Mouse (Mus musculus): Measurements from ENCODE around the gene Olfr281. TPM values are rescaled to one million over a fixed set of nuclear protein-coding genes. Genes with fewer than 3 reads are reported as not detected.
A peak's percentile ranks its signal among the peaks of the same experiment; 100 is the strongest.
"Not testable (repeated sequence)": the region's sequence is repeated elsewhere in the genome, so short reads cannot be mapped to it uniquely, and the experiment has no call there.

Gene Olfr281
- polyA plus RNA-seq (2012; ENCODE audit: insufficient read depth, insufficient read length, missing spikeins) = not detected in 2 replicates

DNA sequence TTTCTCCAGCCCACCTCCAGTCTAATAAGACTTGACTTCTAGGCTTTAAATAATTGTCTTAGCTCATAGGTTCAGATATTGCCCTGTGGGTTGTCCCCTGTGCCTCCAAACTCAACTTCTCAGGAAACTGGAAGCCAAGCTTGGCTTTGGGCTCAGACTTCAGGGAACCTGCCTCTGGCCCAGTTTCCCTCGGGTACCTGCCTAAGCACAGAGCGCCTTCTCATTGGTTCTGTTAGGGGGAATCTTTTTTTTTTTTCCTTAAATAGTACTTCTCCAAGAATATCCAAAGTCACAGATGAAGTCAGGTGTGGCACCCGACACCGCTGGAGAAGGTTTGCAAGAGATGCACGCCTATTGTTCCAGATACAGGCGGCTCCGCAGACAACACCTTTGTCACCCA, at the start of gene Olfr281:
Olfr281 (plus strand) TSS at position 301 of the 400 bp plus-strand sequence.
- TF ChIP-seq CTCF (IDR thresholded peaks at IDR 0.05; ENCODE audit: low read depth, low read length) (no peak), POLR2A (IDR thresholded peaks at IDR 0.05; ENCODE audit: borderline replicate concordance, low read depth, low read length) (no peak)
- H3K4me3 ChIP-seq (ENCODE audit: insufficient read depth, low read length) = no peak within 1 kb of the TSS
- H3K27ac ChIP-seq (ENCODE audit: insufficient read depth, low read depth, low read length) = no peak within 1 kb of the TSS
- no peaks in the 10 kb centered on the region for H3K4me1 ChIP-seq (ENCODE audit: control insufficient read depth, insufficient read depth, low read length)

DNA sequence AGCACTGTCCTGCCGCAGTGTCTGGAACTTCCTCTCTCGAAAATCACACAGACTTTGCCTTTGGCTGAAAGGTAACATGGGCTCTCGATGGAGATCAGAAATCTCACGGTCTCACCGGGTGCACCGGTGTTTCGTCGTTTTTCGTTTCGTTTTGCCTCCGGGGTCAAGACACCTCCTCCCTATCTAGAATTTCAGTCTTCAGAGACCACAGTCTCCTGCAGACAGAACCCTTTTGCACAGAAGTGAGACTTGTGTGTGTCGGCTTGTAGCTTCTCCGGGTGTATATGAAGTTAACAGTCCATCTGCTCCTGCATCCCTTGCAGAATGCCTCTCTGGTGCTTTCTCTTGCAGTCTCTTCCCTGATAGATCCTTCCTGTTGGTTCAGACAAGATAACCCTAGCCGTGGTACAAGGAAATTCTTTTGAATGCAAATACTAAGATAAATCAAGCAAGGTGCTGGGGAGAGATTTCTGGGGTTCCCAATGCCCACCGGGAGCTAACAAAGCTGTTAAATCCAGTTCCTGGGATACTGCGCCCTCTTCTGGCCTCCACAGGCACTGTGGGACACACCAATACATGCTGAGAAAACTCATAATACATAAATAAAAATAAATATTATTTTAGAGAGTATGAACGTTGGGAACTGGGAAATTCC, 43.9 kb upstream of the Olfr281 start:
- TF ChIP-seq CTCF (IDR thresholded peaks at IDR 0.05; ENCODE audit: low read depth, low read length) = peak; percentile 38; the same call in 1 of the 2 replicates
- TF ChIP-seq POLR2A (IDR thresholded peaks at IDR 0.05; ENCODE audit: borderline replicate concordance, low read depth, low read length) = no peak
- no peaks in the 10 kb centered on the region for H3K4me1 ChIP-seq (ENCODE audit: control insufficient read depth, insufficient read depth, low read length)
- no peak overlapping the region for H3K27ac ChIP-seq (ENCODE audit: insufficient read depth, low read depth, low read length)
- no peak overlapping the region for H3K4me3 ChIP-seq (ENCODE audit: insufficient read depth, low read length)

DNA sequence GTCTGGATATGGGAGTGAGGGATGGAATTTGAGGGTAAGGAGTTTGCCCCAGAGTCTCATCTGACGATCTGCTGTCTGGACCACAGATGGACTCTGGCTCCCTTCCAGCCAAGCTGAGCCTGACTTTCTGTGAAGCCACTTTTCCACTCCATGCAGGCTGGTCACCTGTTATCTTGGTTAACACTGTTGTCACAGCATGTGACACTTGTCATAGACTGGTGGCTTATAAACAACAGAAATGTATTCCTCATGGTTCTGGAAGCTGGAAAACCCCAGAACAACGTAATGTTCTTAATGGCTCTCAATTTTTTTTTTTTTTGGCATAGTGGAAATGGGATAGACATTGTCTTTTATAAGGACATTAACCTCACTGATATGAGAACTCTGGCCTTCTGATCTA, 42.8 kb upstream of the Olfr281 start:
- no peak for TF ChIP-seq POLR2A (IDR thresholded peaks at IDR 0.05; ENCODE audit: borderline replicate concordance, low read depth, low read length)
- no peak for TF ChIP-seq CTCF (IDR thresholded peaks at IDR 0.05; ENCODE audit: low read depth, low read length)
- H3K27ac ChIP-seq (ENCODE audit: insufficient read depth, low read depth, low read length) = no peak overlapping the region
- no peak overlapping the region for H3K4me3 ChIP-seq (ENCODE audit: insufficient read depth, low read length)
- no peaks in the 10 kb centered on the region for H3K4me1 ChIP-seq (ENCODE audit: control insufficient read depth, insufficient read depth, low read length)

DNA sequence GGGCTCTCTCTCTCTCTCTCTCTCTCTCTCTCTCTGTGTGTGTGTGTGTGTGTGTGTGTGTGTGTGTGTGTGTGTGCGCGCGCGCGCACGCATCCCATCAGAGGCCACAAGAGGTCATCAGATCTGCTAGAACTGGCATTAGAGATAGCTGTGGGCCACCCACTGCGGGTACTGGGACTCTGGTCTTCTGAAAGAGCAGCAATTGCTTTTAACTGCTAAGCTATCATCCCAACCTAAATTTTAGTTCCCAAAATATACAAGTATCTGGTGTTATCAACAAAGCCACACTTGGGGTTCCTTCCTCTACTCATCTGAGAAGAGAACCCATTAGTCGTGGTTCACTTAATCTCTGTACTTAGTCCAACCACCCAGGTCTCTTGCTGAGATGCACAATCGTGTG, 42.1 kb upstream of the Olfr281 start:
- no peak overlapping the region for H3K27ac ChIP-seq (ENCODE audit: insufficient read depth, low read depth, low read length)
- TF ChIP-seq POLR2A (IDR thresholded peaks at IDR 0.05; ENCODE audit: borderline replicate concordance, low read depth, low read length) (no peak), CTCF (IDR thresholded peaks at IDR 0.05; ENCODE audit: low read depth, low read length) (no peak)
- H3K4me1 ChIP-seq (ENCODE audit: control insufficient read depth, insufficient read depth, low read length) = no peaks in the 10 kb centered on the region
- H3K4me3 ChIP-seq (ENCODE audit: insufficient read depth, low read length) = no peak overlapping the region

DNA sequence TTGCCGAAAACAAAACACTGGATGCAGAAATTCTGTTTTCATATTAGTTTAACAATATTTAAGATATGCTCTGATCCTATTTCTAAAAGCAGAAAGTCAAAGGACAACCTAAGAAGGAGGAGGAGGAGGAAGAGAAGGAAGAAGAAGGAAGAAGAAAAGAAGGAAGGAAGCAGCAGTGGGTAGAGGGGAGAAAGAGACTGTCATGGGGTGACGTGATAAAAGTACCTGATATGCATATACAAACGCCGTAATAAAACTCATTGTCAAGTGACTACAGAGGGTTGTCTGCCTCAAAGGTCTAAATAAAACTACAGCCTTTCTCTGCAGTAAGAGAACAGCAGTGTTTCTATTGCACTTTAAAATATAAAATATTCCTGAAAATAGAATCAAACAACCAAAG, 36.4 kb upstream of the Olfr281 start:
- no peak overlapping the region for H3K4me3 ChIP-seq (ENCODE audit: insufficient read depth, low read length)
- no peak for TF ChIP-seq POLR2A (IDR thresholded peaks at IDR 0.05; ENCODE audit: borderline replicate concordance, low read depth, low read length)
- TF ChIP-seq CTCF (IDR thresholded peaks at IDR 0.05; ENCODE audit: low read depth, low read length) = no peak
- H3K4me1 ChIP-seq (ENCODE audit: control insufficient read depth, insufficient read depth, low read length) = no peaks in the 10 kb centered on the region
- no peak overlapping the region for H3K27ac ChIP-seq (ENCODE audit: insufficient read depth, low read depth, low read length)

DNA sequence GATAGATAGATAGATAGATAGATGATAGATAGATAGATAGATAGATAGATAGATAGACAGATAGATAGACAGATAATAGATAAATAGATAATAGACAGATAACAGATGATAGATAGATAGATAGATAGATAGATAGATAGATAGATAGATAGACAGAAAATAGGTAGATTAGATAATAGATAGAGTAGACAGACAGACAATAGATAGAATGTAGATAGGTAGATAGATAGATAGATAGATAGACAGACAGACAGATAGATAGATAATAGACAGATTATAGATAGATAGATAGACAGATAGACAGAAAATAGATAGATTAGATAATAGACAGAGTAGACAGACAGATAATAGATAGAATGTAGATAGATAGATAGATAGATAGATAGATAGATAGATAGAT, 35.6 kb upstream of the Olfr281 start:
- not testable (repeated sequence) for H3K4me1 ChIP-seq (ENCODE audit: control insufficient read depth, insufficient read depth, low read length); H3K27ac ChIP-seq (ENCODE audit: insufficient read depth, low read depth, low read length); H3K4me3 ChIP-seq (ENCODE audit: insufficient read depth, low read length)

DNA sequence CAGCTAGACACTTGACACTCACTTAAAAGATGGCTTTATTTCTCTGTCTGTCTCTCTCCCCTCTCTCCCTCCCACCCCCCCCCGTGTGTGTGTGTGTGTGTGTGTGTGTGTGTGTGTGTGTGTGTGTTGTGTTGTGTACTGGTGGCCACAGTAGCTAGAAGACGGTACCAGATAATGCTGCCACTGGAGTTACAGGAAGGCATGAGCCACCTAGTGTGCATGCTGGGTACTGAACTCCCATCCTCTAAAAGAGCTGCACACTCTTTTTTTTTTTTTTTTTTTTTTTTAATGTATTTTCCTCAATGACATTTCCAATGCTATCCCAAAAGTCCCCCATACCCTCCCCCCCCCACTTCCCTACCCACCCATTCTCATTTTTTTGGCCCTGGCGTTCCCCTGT, 35.1 kb upstream of the Olfr281 start:
- H3K4me3 ChIP-seq (ENCODE audit: insufficient read depth, low read length) = not testable (repeated sequence)
- TF ChIP-seq CTCF (IDR thresholded peaks at IDR 0.05; ENCODE audit: low read depth, low read length) = peak; percentile 40; the same call in 1 of the 2 replicates

DNA sequence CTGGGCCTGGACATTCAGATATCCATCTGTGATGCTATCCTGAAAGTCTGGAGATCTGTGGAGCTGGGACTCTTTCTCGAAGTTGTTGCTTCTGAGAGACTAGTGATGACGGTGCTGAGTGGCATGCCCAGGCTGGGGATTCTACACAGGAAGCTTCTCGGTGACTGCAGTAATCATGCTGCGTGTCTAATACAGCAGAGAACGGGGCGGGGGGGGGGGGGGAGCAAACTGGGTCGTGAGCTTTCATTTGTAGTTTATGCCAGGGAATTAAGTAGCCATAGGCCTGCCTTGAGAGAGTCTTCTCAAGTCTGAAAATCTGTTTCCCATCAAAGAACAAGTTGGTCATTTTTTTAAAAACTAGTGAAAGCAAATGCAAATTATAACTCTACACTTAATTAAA, 34.3 kb upstream of the Olfr281 start:
- Histone ChIP-seq H3K4me3 (ENCODE audit: insufficient read depth, low read length) (no peak overlapping the region), H3K4me1 (ENCODE audit: control insufficient read depth, insufficient read depth, low read length) (no peaks in the 10 kb centered on the region), H3K27ac (ENCODE audit: insufficient read depth, low read depth, low read length) (no peak overlapping the region)
- TF ChIP-seq CTCF (IDR thresholded peaks at IDR 0.05; ENCODE audit: low read depth, low read length) (no peak), POLR2A (IDR thresholded peaks at IDR 0.05; ENCODE audit: borderline replicate concordance, low read depth, low read length) (no peak)

More for the DNA sequence above, 35.1 kb upstream of the Olfr281 start:
- not testable (repeated sequence) for H3K4me1 ChIP-seq (ENCODE audit: control insufficient read depth, insufficient read depth, low read length); H3K27ac ChIP-seq (ENCODE audit: insufficient read depth, low read depth, low read length)

DNA sequence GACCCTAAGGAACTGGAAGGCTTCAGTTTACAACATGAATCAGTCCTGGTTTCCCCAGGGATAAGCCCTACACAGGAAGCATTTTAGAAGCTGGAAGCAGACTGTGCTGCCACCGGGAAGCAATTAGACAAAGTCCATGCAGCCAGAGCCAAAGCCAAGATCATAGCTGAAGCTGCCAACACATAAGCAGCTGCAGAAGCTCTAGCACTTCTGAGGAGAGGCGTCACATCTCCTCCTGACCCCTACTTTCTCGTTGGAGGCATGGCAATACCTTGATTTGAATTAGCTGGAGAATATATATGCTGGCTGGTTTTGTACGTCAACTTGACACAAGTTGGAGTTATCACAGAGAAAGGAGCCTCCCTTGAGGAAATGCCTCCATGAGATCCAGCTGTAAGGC, 31.5 kb upstream of the Olfr281 start:
- H3K27ac ChIP-seq (ENCODE audit: insufficient read depth, low read depth, low read length) = no peak overlapping the region
- TF ChIP-seq CTCF (IDR thresholded peaks at IDR 0.05; ENCODE audit: low read depth, low read length) = no peak
- no peak for TF ChIP-seq POLR2A (IDR thresholded peaks at IDR 0.05; ENCODE audit: borderline replicate concordance, low read depth, low read length)
- H3K4me1 ChIP-seq (ENCODE audit: control insufficient read depth, insufficient read depth, low read length) = no peaks in the 10 kb centered on the region
- H3K4me3 ChIP-seq (ENCODE audit: insufficient read depth, low read length) = no peak overlapping the region

DNA sequence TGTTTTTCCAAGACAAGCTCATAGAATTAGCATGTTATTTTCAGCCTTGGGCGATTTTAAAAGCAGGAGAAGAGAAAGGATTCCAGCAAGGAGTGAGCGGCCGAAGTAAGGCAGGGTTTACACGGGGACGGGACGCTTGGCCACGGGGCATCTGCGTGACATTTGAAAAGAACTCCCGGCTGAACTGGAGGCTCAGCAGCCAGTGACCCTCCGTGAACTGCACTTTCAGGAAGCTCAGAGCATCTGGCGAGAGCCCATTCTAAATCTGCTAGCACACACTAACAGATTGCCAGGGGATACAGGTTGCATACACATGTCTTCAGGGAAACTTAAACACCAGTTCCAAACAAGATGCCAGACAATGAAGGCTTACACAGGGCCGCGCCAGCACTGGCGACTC, 28.1 kb upstream of the Olfr281 start:
- H3K4me1 ChIP-seq (ENCODE audit: control insufficient read depth, insufficient read depth, low read length) = no peaks in the 10 kb centered on the region
- no peak overlapping the region for H3K27ac ChIP-seq (ENCODE audit: insufficient read depth, low read depth, low read length)
- no peak overlapping the region for H3K4me3 ChIP-seq (ENCODE audit: insufficient read depth, low read length)
- TF ChIP-seq CTCF (IDR thresholded peaks at IDR 0.05; ENCODE audit: low read depth, low read length) (no peak), POLR2A (IDR thresholded peaks at IDR 0.05; ENCODE audit: borderline replicate concordance, low read depth, low read length) (no peak)

DNA sequence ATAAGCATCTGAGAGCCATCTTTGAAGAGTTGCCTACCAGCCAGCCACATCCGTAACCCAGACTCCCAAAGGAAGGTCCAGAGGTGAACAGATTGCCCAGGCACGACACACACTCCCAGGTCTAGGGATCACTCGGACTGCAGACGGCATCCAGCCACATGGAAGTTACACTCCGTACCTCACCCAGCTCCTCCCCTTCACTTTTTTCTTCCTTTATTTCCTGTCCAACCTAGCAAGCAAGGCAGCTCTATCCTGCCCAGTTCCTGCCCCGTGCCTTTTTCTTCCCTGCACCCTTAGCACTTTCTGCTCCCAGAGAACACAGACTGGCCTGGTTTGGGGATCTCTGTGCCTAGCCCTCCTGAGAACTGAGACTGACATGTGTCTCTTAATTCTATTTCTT, 27.6 kb upstream of the Olfr281 start:
- no peak for TF ChIP-seq POLR2A (IDR thresholded peaks at IDR 0.05; ENCODE audit: borderline replicate concordance, low read depth, low read length)
- TF ChIP-seq CTCF (IDR thresholded peaks at IDR 0.05; ENCODE audit: low read depth, low read length) = no peak
- H3K4me1 ChIP-seq (ENCODE audit: control insufficient read depth, insufficient read depth, low read length) = no peaks in the 10 kb centered on the region
- no peak overlapping the region for H3K4me3 ChIP-seq (ENCODE audit: insufficient read depth, low read length)
- H3K27ac ChIP-seq (ENCODE audit: insufficient read depth, low read depth, low read length) = no peak overlapping the region
